Mouse (Mus musculus) embryonic fibroblast, embryonic 13.5 days (primary cell): ENCODE measurements around the gene 4931428F04Rik.

ENCODE experiments used
- CTCF ChIP-seq: IDR thresholded peaks from 2 replicates; pipeline ENCODE4 v1.5.1; 2011; ENCODE audit warnings: mild to moderate bottlenecking, control low read depth, low read length, moderate library complexity, borderline replicate concordance; ENCODE audit not compliant: insufficient read depth
- POLR2A ChIP-seq: IDR thresholded peaks from 2 replicates; pipeline ENCODE4 v1.6.1; 2011; ENCODE audit warnings: low read depth, mild to moderate bottlenecking, control low read depth, low read length, moderate library complexity

- TF ChIP-seq POLR2A (peak; percentile 58), CTCF (no peak)
Measured at GRCm38 (mm10) chr8:105297511-105298192, 8.0 kb upstream of the 4931428F04Rik start, which contains the start of gene E2f4.
